Mouse (Mus musculus) urinary bladder, postnatal 4 days (tissue): ENCODE measurements around the gene Atg16l2.

Experiments
- DNase-seq, 2 experiments: peaks; one replicate each; pipeline ENCODE4 v3.0.0; 2021 to 2022; ENCODE audit warnings: low spot score in 2 of 2

Gene Atg16l2

DNA sequence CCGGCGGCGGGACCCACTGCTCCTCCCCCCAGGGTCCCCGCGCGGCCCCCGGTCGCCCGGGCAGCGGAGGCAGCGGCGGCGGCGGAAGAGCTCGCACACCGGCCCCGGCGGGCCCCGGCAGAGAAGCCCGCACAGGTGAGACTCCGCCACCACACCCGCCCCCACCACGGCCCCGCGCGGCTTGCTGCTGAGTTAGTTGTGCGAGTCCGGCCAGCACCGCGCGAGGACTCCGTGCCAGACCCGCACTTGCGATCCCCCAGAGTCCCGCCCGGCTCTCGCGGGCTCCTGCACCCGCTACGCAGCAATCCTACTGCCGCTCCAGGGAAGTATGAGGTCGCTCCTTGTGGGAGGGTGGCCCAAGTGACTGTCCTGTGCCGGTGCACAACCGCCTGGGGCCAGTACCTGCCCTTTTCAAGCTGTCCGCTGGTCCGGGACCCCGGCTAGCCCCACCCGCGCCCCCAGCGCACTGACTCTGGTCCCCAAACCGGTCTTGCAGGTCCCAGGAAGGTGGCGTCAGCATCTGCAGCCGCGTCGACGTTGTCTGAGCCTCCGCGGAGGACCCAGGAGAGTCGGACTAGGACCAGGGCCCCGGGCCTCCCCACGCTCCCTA is 19.3 kb upstream of the Atg16l2 start:
- DNase-seq, result peak; percentile 40 to 68

- no peak for DNase-seq
Observed at GRCm38 (mm10) chr7:101320399-101321217, 18.6 kb upstream of the Atg16l2 start.

DNA sequence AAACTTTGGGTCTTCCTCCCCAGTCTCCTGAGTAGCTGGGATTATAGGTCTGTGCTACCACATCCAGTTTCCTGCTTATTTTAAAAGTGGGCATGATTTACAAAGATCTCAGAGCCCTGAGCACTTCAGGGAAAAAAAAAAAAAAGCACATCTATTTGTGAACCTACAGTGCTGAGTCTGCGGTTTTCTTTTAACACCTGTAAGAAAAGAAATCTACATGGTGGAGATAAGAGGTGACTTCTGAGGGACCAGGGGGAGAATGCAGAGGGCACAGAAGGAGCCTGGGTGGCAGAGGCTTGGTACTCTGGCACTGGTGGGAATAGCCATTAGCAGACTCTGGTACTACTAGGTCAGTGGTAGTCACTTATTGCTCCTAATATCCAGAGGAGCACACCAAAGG is 17.7 kb upstream of the Atg16l2 start:
- no peak for DNase-seq

GRCm38 (mm10) chr7:101318848-101319247 is 16.8 kb upstream of the Atg16l2 start:
- DNase-seq, result no peak

- DNase-seq, result no peak
Observed at GRCm38 (mm10) chr7:101317014-101317413, 15.0 kb upstream of the Atg16l2 start, which contains the start of gene Stard10. TSS of gene Stard10 (plus strand) at chr7:101317086.

- no peak for DNase-seq
Observed at GRCm38 (mm10) chr7:101316591-101317001, 14.5 kb upstream of the Atg16l2 start.

GRCm38 (mm10) chr7:101315699-101316098 is 13.6 kb upstream of the Atg16l2 start:
- DNase-seq, result no peak

DNA sequence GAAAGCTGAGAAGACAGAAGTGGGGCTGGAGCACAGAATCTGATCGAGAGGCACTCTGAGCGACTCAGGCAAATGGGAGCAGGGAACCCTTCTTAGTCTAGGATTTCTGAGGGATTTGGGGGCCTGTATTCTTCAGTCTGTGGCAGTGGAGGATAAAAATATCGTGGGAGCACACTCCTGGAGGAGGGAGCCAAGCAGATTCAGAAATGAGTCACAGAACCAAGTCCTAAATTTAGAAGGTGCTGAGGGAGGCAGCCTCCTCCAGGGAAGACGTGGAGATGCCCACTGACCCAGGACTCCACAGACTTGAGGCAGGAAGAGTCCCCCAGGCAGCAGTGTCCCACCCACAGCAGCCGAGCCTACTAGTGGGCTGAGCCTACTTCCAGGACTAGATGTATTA is 12.3 kb upstream of the Atg16l2 start:
- no peak for DNase-seq

DNA sequence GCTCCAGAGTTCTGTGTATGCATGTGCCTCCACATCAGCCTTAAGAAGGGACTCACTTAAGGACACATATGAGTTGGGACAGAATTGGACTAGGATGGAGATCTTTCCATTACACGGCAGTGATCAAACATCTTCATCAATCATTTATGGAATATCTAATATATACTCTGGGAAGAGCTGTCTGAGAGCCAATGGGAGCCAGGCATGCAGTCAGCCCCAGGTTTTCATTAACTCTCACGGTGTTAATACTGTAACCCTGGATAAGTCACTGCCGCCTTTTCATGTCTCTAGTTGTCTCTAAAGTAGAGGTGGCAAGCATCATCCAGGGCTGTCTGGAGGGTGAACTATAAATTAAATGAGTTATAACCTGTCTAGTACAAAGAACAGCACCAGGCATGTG is 11.0 kb upstream of the Atg16l2 start:
- DNase-seq, result no peak

GRCm38 (mm10) chr7:101311061-101311460 is 9.0 kb upstream of the Atg16l2 start:
- DNase-seq, result no peak

DNA sequence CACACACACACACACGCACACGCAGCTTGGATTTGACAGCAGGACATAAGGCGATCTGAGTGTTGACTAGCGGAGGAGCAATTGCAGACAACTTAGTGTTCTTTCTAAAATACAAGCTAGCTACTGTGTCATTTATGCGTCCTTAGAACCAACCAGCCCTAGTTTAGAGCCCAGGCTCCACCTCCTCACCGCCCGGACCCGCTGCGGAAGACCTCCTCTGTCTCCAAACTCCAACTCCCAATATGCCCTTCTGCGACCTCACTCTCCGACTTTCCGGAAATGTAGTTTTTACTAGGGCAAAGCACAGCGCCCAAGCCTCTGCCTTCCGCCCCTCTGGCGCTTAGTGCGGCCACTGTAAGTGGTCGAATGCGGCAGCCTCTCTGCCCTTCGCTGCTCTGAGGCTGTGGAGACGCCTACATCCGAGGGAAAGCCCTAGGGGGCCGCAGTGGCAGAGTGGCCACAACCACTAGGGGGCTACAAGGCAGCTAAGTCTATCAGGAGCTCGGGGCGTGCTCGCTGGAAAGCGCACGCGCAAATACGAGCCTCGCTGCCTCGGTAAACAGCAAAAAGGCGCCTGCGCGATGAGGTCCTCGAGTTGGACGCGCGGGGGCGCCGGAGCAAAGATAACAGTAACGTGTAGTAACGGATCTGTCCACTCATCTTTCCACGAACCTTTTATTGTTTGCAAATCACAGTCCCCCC is 8.4 kb upstream of the Atg16l2 start:
- peak; percentile 94 to 95 for DNase-seq

GRCm38 (mm10) chr7:101309985-101310326 is 7.9 kb upstream of the Atg16l2 start:
- DNase-seq, result no peak

GRCm38 (mm10) chr7:101306841-101307240 is 4.8 kb upstream of the Atg16l2 start:
- DNase-seq, result no peak

DNA sequence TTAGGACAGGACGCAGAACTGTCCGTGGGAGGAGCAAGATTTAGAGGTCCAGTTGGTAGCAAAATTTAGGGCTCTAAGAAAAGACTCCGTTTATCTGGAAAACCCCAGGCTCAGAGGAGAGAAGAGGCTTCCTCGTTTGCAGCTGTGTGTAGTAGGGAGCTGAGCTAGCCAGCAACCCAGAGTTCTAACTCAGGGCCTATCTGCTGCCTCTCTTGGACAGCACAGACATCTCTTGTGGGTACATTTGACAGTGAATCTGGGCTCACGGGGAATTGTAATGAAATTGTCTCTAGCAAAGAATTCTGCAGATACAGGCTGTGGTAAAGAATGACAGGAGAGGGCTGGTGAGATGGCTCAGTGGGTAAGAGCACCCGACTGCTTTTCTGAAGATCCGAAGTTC is 640 bp upstream of the Atg16l2 start:
- no peak for DNase-seq

DNA sequence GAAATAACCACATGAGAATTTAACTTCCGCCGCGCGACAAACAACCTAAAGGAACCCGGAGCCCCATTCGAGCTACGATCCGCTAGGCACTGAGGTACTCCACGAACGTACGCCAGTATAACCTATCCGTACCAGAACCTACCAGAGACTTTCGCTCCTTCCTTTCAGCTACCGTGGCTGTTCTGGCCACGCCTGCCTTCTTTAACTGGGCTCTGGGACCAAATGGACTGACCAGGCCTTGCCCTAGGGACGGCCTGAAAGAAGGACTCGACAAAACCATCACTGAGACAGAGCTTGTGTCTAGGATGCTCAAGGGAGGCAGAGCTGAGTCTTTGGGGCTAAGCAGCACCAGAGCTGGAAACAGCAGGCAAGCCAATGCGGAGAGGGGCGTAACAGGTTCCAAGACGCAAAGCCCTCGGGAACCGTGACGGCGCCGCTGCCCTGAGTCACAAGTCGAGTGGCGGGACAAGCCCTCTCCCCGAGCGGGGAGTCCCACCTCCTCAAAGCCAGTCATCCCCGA is 630 bp downstream of the Atg16l2 start:
- DNase-seq, result no peak

DNA sequence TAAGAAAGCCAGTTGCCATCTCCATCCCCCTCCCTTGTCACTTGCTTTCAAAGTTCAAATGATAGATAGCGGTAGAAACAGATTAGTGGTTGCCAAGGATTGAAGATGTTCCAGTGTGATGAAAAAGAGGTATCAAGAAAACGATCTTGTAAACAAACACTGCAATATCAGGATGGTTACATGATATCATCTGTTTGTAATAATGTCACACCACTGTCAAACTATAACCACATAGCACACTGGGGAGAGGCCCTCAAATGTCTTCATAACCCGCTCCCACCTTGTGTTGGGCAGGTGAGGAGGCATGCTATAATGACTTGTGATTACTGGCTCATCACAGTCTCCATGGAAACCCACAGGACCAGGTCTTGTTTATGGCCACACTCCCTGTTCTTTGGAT is 3.7 kb downstream of the Atg16l2 start:
- DNase-seq, result no peak

- DNase-seq, result no peak
Observed at GRCm38 (mm10) chr7:101297023-101297405, 5.0 kb downstream of the Atg16l2 start.

- DNase-seq, result peak; percentile 72 to 82
Observed at GRCm38 (mm10) chr7:101296252-101297022, 5.6 kb downstream of the Atg16l2 start.

- DNase-seq, result no peak
Observed at GRCm38 (mm10) chr7:101295438-101295837, 6.6 kb downstream of the Atg16l2 start.

DNA sequence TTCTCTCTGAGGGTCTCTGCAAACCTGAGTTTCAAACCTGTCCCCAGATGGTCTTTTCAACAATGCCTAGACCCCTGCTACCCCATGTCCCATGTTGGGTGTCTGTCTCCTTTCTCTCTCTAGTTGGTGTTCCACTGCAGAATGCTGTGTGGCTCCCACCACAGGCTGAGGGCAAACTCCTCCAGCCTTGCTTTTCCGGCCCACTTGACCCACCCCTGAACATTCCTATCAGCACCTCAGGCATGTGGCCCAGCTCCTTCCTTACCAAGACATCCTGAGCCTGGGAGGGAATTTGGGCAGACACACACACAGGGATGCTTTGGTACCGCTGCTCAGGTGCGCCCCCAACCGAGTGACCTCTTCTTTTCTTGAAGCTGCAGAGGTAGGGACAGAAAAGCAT is 8.4 kb downstream of the Atg16l2 start:
- DNase-seq, result no peak

DNA sequence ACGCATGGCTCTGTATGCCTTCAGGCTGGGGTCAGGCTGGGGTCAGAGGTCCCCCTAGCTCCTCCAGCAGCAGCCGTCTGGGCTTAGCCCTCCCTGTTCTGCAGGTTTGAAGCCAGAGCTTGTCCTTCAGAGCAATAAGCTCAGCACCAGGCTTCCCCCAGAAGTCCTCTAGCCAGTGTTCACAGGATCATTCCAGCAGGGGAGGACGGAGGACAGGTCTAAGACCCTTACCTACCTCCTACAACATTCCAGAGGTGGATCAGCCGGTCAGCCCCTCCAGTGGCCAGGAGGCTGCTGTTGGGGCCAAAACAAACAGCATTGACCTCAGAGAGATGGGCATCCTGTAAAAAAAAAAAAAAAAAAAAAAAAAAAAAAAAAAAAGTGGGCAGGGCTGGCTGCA is 8.9 kb downstream of the Atg16l2 start:
- DNase-seq, result no peak

DNA sequence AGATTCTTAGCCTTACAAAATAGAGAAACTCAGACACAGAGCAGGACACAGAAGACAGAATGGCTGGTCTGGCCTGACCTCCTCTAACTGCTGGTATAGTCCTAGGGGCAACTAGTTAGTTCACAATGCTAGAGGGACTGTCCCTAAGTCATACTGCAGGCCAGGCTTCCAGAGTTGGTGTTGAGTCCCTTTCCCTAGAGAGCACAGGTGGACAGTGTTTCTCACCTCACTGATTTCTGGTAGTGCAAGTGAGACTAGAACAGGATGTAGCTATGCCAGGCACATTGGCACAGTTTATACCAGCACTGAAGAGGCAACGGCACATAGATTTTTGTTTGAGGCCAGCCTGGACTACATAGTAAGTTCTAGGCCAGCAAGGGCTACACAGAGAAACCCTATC is 9.4 kb downstream of the Atg16l2 start:
- no peak for DNase-seq
